8 mouse cellular contexts compared by ENCODE assay signal in genomic region chr4:41639214-41639841, GRCm38 (mm10). TPM values are rescaled to one million over a fixed set of nuclear protein-coding genes. Genes with fewer than 3 reads are reported as not detected.
DNase-seq lines count a peak whose midpoint lies in the region; ATAC-seq lines count a peak whose summit lies in the region.

No protein-coding gene starts in this region.

- H3K27me3 ChIP-seq in embryonic facial prominence, embryonic 11.5 days (ENCODE audit: control insufficient read depth, insufficient read depth, low read length) = no peaks in the 10 kb centered on the region; the same call in 1 of the 2 replicates
- peaks cover 8% of the 10 kb centered on the region for H3K27me3 ChIP-seq in intestine, embryonic 15.5 days (replicated peaks)
- no peaks in the 10 kb centered on the region for H3K27me3 ChIP-seq in neural tube, embryonic 15.5 days (replicated peaks)

- H3K9me3 ChIP-seq in embryonic facial prominence, embryonic 11.5 days (replicated peaks; ENCODE audit: control insufficient read depth, low read length) = no peaks in the 10 kb centered on the region
- no peaks in the 10 kb centered on the region for H3K9me3 ChIP-seq in intestine, embryonic 15.5 days
- no peaks in the 10 kb centered on the region for H3K9me3 ChIP-seq in neural tube, embryonic 15.5 days (replicated peaks)

- H3K4me1 ChIP-seq in embryonic facial prominence, embryonic 11.5 days (ENCODE audit: control insufficient read depth, insufficient read depth, low read length) = peaks cover 18% of the 10 kb centered on the region
- H3K4me1 ChIP-seq in intestine, embryonic 15.5 days (replicated peaks) = peaks cover 19% of the 10 kb centered on the region
- peaks cover 47% of the 10 kb centered on the region for H3K4me1 ChIP-seq in neural tube, embryonic 15.5 days

- ATAC-seq in CD4-positive, CD25-positive, alpha-beta regulatory T cell, adult 4 months = peak; percentile 34
- ATAC-seq in embryonic facial prominence, embryonic 11.5 days (replicated peaks; ENCODE audit: insufficient number of reproducible peaks, low FRiP score, low TSS enrichment, low read depth) = no peak
- ATAC-seq in intestine, embryonic 15.5 days = peak; percentile 52
- peak; percentile 42 for ATAC-seq in neural tube, embryonic 15.5 days (ENCODE audit: low FRiP score)

- H3K4me2 ChIP-seq in embryonic facial prominence, embryonic 11.5 days (ENCODE audit: low read depth, low read length) = peak overlapping the region; percentile 71
- H3K4me2 ChIP-seq in intestine, embryonic 15.5 days (replicated peaks) = peak overlapping the region; percentile 93
- H3K4me2 ChIP-seq in neural tube, embryonic 15.5 days = peak overlapping the region; percentile 81

- peak; percentile 9 for DNase-seq in kidney, adult 18-20 months
- no peak for DNase-seq in kidney, adult 9 months
- DNase-seq in embryonic facial prominence, embryonic 11.5 days (ENCODE audit: low spot score) = no peak
- no peak for DNase-seq in gastrocnemius, postnatal 10 days
- DNase-seq in yolk sac, embryonic 10.5 days (ENCODE audit: low spot score) = no peak

- 11% methylated on average over 10 of the region's 10 CpGs for WGBS in embryonic facial prominence, embryonic 11.5 days
- WGBS in intestine, embryonic 15.5 days = 20% methylated on average over 10 of the region's 10 CpGs
- 5% methylated on average over 10 of the region's 10 CpGs for WGBS in neural tube, embryonic 15.5 days

- H3K4me3 ChIP-seq in embryonic facial prominence, embryonic 11.5 days (ENCODE audit: low read depth, low read length) = peak overlapping the region; percentile 51
- H3K4me3 ChIP-seq in intestine, embryonic 15.5 days (replicated peaks) = peak overlapping the region; percentile 54
- H3K4me3 ChIP-seq in neural tube, embryonic 15.5 days (replicated peaks) = peak overlapping the region; percentile 73

- H3K36me3 ChIP-seq in embryonic facial prominence, embryonic 11.5 days (replicated peaks; ENCODE audit: control insufficient read depth, insufficient read depth, low read depth, low read length) = no peaks in the 10 kb centered on the region
- no peaks in the 10 kb centered on the region for H3K36me3 ChIP-seq in intestine, embryonic 15.5 days
- no peaks in the 10 kb centered on the region for H3K36me3 ChIP-seq in neural tube, embryonic 15.5 days

- H3K9ac ChIP-seq in embryonic facial prominence, embryonic 11.5 days (replicated peaks; ENCODE audit: low read length) = peak overlapping the region; percentile 78
- H3K9ac ChIP-seq in intestine, embryonic 15.5 days = peak overlapping the region; percentile 69
- H3K9ac ChIP-seq in neural tube, embryonic 15.5 days (replicated peaks) = peak overlapping the region; percentile 92

- no peak overlapping the region for H3K27ac ChIP-seq in embryonic facial prominence, embryonic 11.5 days (replicated peaks; ENCODE audit: low read depth, low read length)
- peak overlapping the region; percentile 58; the same call in 1 of the 2 replicates for H3K27ac ChIP-seq in intestine, embryonic 15.5 days
- peak overlapping the region; percentile 92 for H3K27ac ChIP-seq in neural tube, embryonic 15.5 days (replicated peaks)

RNA-seq across cellular contexts. Expression of gene Enho, which starts 0.8 kb away (rescaled TPM):
- not detected for polyA plus RNA-seq in CD4-positive, CD25-positive, alpha-beta regulatory T cell, adult 4 months (2017; shearing (Covaris generic))
- polyA plus RNA-seq in embryonic facial prominence, embryonic 11.5 days (2014; fragmentation: Nextera tagmentation; extraction: Ambion mirVana) = 19.9 and 24.5 TPM in 2 replicates
- 10.8 and 11.2 TPM in 2 replicates for polyA plus RNA-seq in intestine, embryonic 15.5 days (2015; fragmentation: Nextera tagmentation; extraction: Ambion mirVana)
- 89.8 and 111 TPM in 2 replicates for polyA plus RNA-seq in neural tube, embryonic 15.5 days (2015; fragmentation: Nextera tagmentation; extraction: Ambion mirVana)
- 10 to 100 TPM; 12.9 to 14.5 TPM for total RNA-seq in gastrocnemius, postnatal 10 days (2021)

RNA-seq across cellular contexts. Expression of gene Cntfr, which starts 57.6 kb away (rescaled TPM):
- not detected for polyA plus RNA-seq in CD4-positive, CD25-positive, alpha-beta regulatory T cell, adult 4 months (2017; shearing (Covaris generic))
- polyA plus RNA-seq in embryonic facial prominence, embryonic 11.5 days (2014; fragmentation: Nextera tagmentation; extraction: Ambion mirVana) = 8.8 and 9.8 TPM in 2 replicates
- 5.1 and 6.4 TPM in 2 replicates for polyA plus RNA-seq in intestine, embryonic 15.5 days (2015; fragmentation: Nextera tagmentation; extraction: Ambion mirVana)
- 23.1 and 27.2 TPM in 2 replicates for polyA plus RNA-seq in neural tube, embryonic 15.5 days (2015; fragmentation: Nextera tagmentation; extraction: Ambion mirVana)
- total RNA-seq in gastrocnemius, postnatal 10 days (2021) = 10 to 100 TPM; 20.1 to 28.2 TPM

Comparison
In these comparisons a context has a peak if more than half of its experiments do, and no peak if none do; other contexts are left out.
1. RNA of gene Enho, which starts 0.8 kb away (polyA plus RNA-seq): 89.8 to 111 TPM in neural tube, embryonic 15.5 days, 19.9 to 24.5 TPM in embryonic facial prominence, embryonic 11.5 days and 10.8 to 11.2 TPM in intestine, embryonic 15.5 days; not detected in CD4-positive, CD25-positive, alpha-beta regulatory T cell, adult 4 months; every median in the first group is over 10 times any median in the second.
2. Peak in every context shown above with its lines, with median percentiles within 50 percentile points of each other: H3K4me2 ChIP-seq, H3K4me3 ChIP-seq and H3K9ac ChIP-seq.